Mouse (Mus musculus) E14TG2a.4 (cell line): ENCODE measurements around the gene Rad54l.

Experiments used
- CTCF ChIP-seq: conservative IDR thresholded peaks from 2 replicates; pipeline ENCODE4 v1.5.1; 2014; ENCODE audit warnings: low read length
- POU5F1 ChIP-seq: IDR thresholded peaks from 2 replicates; pipeline ENCODE4 v1.6.1; 2014; ENCODE audit warnings: low read length, borderline replicate concordance

DNA sequence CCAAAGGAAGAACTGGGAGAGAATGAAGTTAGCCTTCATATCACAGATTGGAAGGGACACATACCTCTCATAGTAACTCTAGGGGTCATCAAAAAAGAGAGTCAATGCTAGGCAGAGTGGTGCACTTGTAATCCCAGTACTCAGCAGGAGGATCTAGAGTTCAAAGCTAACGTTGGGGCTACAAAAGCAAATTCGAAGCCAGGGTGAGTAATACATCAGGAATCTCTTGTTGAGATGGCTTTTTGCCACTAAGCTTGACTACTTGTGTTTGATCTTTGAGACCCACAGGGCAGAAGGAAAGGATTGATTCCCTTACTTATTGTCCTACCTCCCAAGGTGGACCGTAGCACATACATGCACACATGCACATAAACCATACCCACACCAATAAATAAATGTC, 74.3 kb downstream of the Rad54l start:
- no peak for TF ChIP-seq CTCF
- no peak for TF ChIP-seq POU5F1
